Mouse (Mus musculus): ENCODE measurements around the gene AC124108.1.

AC124108.1 gene

GRCm38 (mm10) chr1:132200562-132201510 lies 9.6 kb downstream of the AC124108.1 start:
- peak; percentile 46 for DNase-seq (ENCODE audit: low read depth, low spot score)

- DNase-seq (ENCODE audit: low read depth, low spot score): no peak
Measured at GRCm38 (mm10) chr1:132201511-132201860, 10.2 kb downstream of the AC124108.1 start.

- DNase-seq (ENCODE audit: low read depth, low spot score): no peak
Measured at GRCm38 (mm10) chr1:132201936-132202335, 10.7 kb downstream of the AC124108.1 start.

- DNase-seq (ENCODE audit: low read depth, low spot score): no peak
Measured at GRCm38 (mm10) chr1:132202771-132203170, 11.5 kb downstream of the AC124108.1 start.

GRCm38 (mm10) chr1:132205958-132206357 lies 14.7 kb downstream of the AC124108.1 start:
- DNase-seq (ENCODE audit: low read depth, low spot score): no peak

- DNase-seq (ENCODE audit: low read depth, low spot score): no peak
Measured at GRCm38 (mm10) chr1:132206828-132207227, 15.6 kb downstream of the AC124108.1 start.

DNA sequence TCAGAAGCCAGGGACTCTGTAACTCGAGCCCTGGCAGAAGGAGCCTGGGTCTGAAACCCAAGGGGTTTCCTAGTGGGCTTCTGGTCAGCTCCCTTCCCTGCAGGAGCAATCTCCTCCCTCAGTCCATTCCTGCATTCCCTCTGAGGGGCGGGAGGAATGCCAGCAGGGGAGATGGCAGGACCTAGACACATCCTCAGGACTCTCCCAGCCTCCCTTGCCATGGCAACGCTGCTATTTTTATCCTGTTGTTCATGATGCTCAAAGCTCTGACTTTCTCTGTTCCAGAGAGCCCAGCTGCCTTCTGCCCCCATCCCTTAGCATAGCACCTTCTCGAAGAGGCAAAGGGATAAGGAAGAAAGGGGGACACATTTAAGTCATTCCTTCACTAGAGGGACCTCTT lies 16.9 kb downstream of the AC124108.1 start:
- no peak for DNase-seq (ENCODE audit: low read depth, low spot score)

DNA sequence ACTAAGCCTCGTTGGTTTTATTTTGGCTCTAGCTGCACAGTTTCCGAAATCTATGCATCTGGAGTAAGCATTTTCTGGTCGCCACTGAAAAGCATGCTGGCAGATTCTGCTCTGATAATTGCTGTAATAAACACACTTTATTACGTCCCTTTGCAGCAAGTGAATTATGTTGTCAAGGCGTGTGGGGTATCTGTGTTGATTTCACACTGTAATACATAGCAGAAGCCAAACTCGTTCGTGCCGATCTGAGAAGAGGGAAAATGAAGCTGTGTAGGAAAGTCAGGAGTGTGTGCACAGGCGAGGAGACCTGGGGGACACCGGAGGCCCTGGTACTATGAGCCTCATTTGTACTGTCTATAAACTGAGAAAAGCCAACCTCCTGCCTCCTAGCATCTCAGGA lies 18.1 kb downstream of the AC124108.1 start:
- no peak for DNase-seq (ENCODE audit: low read depth, low spot score)

DNA sequence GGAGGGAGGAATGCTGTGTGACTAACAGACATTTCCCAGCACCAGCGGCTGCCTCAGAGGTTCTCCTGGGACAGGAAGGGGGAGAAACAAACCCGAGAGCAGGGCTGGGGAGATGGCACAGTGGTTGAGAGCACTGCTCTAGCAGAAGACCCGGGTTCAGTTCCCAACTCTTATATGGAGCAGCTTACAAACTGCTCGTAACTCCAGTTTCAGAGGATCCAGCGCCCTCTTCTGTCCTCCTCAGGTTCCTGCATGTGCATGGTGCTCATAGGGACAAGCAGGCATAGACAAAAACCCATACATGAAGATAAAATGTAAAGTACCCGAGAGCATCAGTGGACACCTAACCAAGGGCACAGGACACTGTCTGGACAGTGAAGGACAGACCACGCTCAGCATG lies 19.7 kb downstream of the AC124108.1 start:
- peak; percentile 51 for DNase-seq (ENCODE audit: low read depth, low spot score)

GRCm38 (mm10) chr1:132211672-132212071 lies 20.4 kb downstream of the AC124108.1 start:
- no peak for DNase-seq (ENCODE audit: low read depth, low spot score)

DNA sequence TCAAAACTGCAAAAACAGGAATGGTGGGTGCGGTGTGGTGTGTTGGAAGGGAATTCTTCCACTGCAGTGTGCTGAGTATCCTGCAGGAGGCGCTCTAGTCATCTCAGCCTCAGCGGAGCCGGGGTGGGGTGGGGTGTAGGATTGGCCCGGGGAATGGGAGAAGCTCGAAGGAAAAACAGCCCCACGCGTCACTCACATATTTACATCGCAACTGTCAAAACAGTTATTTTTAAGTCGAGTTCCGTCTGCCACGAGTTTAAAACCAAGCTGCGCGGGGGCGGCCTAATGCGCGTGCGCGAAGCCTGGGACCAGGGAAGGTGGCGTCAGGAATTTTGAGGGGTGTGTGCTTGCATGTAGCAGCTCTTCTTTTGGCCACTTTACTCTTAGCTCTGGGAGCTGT lies 21.0 kb downstream of the AC124108.1 start:
- DNase-seq (ENCODE audit: low read depth, low spot score): peak; percentile 49

GRCm38 (mm10) chr1:132213076-132213475 lies 21.8 kb downstream of the AC124108.1 start:
- DNase-seq (ENCODE audit: low read depth, low spot score): no peak

- DNase-seq (ENCODE audit: low read depth, low spot score): no peak
Measured at GRCm38 (mm10) chr1:132216276-132216675, 25.0 kb downstream of the AC124108.1 start.

GRCm38 (mm10) chr1:132221627-132222026 lies 30.4 kb downstream of the AC124108.1 start:
- DNase-seq (ENCODE audit: low read depth, low spot score): no peak

DNA sequence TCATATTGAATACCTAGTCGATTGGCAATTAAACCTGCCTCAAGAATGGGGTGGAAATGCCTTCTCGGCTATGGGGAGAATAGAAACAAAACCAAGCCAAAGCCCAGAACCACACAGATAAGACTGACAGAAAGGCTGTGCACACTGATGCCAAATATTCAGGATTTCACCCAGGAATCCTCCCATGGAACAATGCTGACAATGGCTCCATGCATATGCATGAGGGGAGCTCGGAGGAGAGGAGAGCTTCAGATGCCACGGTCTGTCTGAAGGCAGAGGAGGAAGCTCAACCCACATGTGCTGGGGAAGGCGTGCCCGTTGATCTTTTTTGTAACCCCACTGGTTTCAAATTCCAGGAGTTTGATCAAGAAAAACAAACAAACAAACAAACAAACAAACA lies 30.9 kb downstream of the AC124108.1 start:
- DNase-seq (ENCODE audit: low read depth, low spot score): no peak

DNA sequence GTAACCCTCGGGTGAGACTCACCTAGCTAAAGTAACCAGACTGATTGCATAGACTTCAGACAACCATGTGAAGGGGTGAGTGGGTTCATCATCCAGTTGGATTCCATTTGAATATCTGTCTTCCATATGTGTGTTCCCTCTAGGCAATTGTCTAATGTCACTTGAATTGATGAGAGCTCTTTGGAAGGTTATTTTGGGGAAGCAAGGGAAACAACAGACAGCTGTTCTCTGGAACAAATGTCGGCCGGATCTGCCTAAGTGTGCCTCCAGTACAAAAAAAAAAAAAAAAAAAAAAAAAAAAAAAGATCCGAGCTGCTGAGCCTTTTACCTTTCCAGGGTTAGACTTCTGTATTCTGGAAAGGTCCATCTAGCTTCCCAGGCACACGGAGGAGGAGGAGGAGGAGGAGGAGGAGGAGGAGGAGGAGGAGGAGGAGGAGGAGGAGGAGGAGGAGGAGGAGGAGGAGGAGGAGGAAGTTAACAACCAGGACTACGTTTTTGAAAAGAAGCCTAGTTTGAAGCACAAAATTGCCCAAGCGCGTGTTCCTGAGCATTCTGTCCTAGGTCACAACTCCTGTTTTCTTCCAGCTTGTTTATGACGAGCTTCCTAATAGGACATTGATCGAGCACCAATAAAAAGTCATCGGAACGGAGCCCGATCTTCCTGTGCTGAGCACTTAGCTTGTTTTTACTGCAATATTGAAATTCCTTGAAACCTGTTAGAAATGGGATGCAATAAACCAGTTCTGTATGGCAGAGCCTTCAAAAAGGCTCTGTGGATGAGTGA lies 35.2 kb downstream of the AC124108.1 start:
- no peak for DNase-seq (ENCODE audit: low read depth, low spot score)

DNA sequence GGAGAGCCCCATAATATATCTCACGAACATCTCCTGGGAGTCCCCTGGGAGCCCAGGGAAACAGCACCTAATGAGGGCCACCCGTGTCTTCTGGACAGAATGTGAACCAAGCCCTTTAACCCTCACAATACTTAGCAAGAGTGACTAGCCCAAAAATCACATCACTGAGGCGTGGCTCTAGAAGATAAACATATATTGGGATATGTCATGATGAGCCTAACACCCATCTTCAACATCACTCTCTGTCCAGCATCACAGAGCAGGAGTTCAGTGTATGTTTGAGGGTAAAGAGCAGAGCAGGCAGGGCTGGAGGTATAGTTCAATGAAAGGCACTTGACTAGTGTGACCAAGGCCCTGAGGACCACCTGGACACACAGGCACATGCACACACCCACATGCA lies 38.4 kb downstream of the AC124108.1 start, which contains the start of gene Gm10188:
Gene Gm10188, minus strand, starts transcription at position 101 of the 400 bp plus-strand sequence.
- no peak for DNase-seq (ENCODE audit: low read depth, low spot score)

GRCm38 (mm10) chr1:132231470-132232274 lies 40.4 kb downstream of the AC124108.1 start:
- DNase-seq (ENCODE audit: low read depth, low spot score): no peak

DNA sequence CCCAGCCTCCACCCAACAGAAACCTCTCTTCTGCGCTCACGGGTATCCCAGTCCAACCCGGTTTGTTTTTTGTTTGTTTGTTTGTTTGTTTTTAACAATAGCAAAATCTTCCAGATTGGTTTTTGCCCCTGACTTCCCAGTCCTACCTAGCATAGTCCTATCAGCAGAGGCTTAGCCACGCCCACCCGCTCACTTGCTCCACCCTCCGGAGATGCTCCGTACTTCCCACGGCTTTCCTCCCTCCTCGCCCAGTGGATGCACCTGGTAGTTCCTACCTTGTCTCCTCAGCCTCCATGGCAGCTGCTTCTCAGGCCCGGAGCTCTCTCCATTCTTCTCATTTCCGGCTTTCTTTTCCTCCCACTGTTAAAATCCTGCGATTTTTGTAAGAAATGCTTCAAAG lies 42.3 kb downstream of the AC124108.1 start:
- peak; percentile 47 for DNase-seq (ENCODE audit: low read depth, low spot score)

DNA sequence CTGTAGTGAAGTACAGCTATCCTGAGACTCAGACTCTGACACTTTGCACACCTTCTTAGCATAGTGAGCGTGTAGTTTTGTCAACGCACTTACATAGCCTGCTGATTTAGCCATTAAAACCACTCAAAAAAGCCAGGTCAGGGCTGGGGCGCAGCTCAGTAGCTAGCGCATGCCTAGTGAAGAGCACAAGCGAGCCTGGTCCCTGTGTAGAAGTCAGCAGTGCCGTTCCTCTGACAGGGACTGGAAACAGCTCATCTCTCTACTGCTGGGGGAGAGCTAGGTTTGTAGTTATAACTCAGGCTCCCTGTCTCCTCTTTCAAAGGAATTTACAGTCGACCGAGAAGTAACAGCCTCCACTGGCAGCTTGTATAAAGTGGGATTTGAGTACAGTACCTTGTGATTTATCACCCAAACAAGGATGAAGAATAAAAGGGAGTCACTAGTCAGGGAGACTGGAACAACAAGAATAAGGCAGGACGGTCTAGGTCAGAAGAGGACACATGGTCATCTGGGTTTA lies 43.6 kb downstream of the AC124108.1 start:
- DNase-seq (ENCODE audit: low read depth, low spot score): no peak

- DNase-seq (ENCODE audit: low read depth, low spot score): peak; percentile 70
Measured at GRCm38 (mm10) chr1:132237585-132238159, 46.4 kb downstream of the AC124108.1 start.

Data from forelimb bud, embryonic 11.5 days (tissue).